Mouse (Mus musculus) ovary, adult 10 weeks (tissue): Measurements from ENCODE around the gene Atf6. TPM values are rescaled to one million over a fixed set of nuclear protein-coding genes. Genes with fewer than 3 reads are reported as not detected.

Source experiments
- polyA plus RNA-seq: library from polyadenylated mRNA; stranded (reverse); fragments of 350-450 nt; fragmentation: Illumina TruSeq; extraction: RNeasy Lipid Tissue Mini Kit (QIAGEN cat#74804); gene quantifications from one replicate; pipeline ENCODE4 v1.2.3, GENCODE M21; 2014

Atf6 gene
- 50.6 TPM for polyA plus RNA-seq

DNA sequence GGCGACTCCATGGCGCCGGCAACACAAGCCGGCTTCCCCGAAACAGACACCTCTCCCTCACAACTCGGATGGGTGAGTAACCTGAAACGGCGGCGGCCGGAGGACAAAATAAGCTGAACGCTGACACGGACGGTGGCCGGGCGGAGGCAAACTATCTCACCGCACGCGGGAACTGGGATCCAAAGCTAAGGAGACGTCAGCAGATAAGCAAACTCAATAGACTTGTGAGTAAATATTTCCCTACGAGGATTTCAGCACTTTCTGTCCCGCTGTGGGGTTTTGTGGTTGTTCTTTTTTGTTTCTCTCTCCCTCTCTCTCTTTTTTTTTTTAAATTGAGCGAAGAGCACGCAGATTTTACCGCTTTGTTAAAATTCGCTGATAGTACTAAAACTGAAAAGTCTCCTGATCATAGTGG is at the start of gene Atf6:
Gene Atf6 (minus strand): TSS at position 81 of the 415 bp plus-strand sequence.

DNA sequence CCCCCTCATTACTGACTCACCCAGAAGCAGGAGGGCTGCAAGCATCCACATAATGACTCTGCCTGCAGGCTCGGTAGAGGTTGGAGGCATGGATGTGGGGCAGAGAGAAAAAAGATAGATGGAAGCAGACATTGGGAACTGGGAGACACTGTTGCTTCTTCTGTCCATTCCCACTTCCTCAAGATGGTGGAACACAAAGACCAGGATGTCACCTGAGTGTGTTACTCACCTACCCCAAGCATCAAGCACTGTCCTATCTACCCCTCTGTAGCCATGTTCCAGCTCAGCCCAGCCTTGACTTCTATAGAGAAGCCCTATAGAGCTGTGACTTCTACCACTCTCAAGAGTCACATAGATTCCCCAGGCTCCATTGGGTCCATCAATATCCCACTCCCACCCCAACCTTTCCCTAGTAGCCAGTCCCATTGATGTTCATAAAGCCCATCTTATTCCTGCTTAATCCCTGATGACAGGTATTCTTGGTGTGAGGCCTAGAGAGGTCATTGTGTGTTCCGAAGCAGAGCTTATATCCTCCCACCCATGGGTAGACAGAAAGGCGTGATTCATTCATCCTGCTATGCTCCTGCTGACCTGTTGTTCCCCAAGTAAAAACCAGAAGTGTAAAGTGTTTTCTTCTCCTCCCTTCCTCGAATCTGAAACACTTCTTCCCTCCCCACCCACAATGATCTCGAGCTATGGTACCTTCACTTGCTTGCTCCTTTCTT is 45.5 kb upstream of the Atf6 start, which contains the start of gene Fcrlb:
Gene Fcrlb (minus strand): TSS at position 51 of the 725 bp plus-strand sequence.

DNA sequence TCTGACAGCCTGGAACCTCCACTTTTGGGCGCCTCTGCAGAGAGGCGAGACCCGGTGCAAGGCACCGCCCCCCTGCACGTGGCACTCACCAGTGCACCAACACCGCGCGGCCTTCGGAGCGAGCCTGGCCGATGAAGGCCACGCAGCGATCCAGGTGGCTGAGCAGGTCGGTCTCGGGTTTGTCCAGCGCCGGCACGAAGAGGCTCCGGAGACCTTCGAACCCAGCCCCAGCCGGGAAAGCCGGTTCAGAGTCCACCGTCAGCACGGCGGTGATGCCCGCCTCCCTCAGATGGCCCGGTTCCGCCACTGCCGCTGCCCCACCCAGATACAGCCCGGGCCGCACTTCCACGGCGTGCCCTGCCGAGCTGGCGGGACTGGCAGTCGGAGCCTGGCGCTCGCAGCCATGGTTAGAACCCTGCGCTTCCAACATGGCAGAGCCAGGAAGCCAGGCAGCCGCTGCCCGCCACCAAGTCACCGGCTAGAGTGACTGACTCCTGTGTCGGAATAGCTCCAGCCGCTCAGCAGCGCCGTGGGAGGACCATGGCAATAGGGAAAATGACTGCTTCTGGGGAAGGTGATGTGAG is 17.5 kb upstream of the Atf6 start, which contains the start of the genes Gm26620 and Dusp12:
Gene Gm26620 (plus strand): TSS at position 88 of the 584 bp plus-strand sequence.
Gene Dusp12 (minus strand): TSS at position 563 of the 584 bp plus-strand sequence.

Other genes starting within 250 kb of the Atf6 start
- gene Olfml2b, start 223.2 kb downstream of the Atf6 start, polyA plus RNA-seq, result 4.4 TPM
- not detected for gene Gm26620, start 17.3 kb upstream of the Atf6 start, polyA plus RNA-seq
- gene Dusp12, start 17.8 kb upstream of the Atf6 start, polyA plus RNA-seq, result 37.4 TPM
- gene Fcrlb, start 45.2 kb upstream of the Atf6 start, polyA plus RNA-seq, result not detected
- gene Fcrla, start 59.8 kb upstream of the Atf6 start, polyA plus RNA-seq, result not detected
- 64.5 TPM for gene Fcgr2b, start 108.8 kb upstream of the Atf6 start, polyA plus RNA-seq
- gene Fcgr4, start 151.1 kb upstream of the Atf6 start, polyA plus RNA-seq, result 8.4 TPM
- 17.0 TPM for gene Fcgr3, start 197.2 kb upstream of the Atf6 start, polyA plus RNA-seq
- 5.6 TPM for gene Cfap126, start 246.1 kb upstream of the Atf6 start, polyA plus RNA-seq